7 mouse cellular contexts compared by ENCODE assay signal in genomic region chr11:99047120-99047519, GRCm38 (mm10). TPM values are rescaled to one million over a fixed set of nuclear protein-coding genes. Genes with fewer than 3 reads are reported as not detected.
A peak's percentile ranks its signal among the peaks of the same experiment; 100 is the strongest.
DNase-seq lines count a peak whose midpoint lies in the region; ATAC-seq lines count a peak whose summit lies in the region.

No protein-coding gene starts in this region.

- no peak overlapping the region; the same call in 1 of the 2 replicates for H3K9ac ChIP-seq in heart, embryonic 15.5 days
- H3K9ac ChIP-seq in neural tube, embryonic 15.5 days (replicated peaks), result 0 out of 2 replicates have a peak overlapping the region, but pooled peaks have one; percentile 17

- peaks cover 35% of the 10 kb centered on the region for H3K4me1 ChIP-seq in brown adipose tissue, adult 24 weeks (ENCODE audit: control insufficient read depth, insufficient read depth, insufficient read length, low read length)
- peaks cover 54% of the 10 kb centered on the region for H3K4me1 ChIP-seq in heart, embryonic 15.5 days (replicated peaks)
- H3K4me1 ChIP-seq in neural tube, embryonic 15.5 days, result peaks cover 16% of the 10 kb centered on the region

- peak overlapping the region; percentile 96 for H3K27ac ChIP-seq in brown adipose tissue, adult 24 weeks (replicated peaks; ENCODE audit: low read depth, low read length)
- peak overlapping the region; percentile 86 for H3K27ac ChIP-seq in heart, embryonic 15.5 days
- peak overlapping the region; percentile 56 for H3K27ac ChIP-seq in neural tube, embryonic 15.5 days (replicated peaks)

- peak overlapping the region; percentile 38 for H3K4me2 ChIP-seq in heart, embryonic 15.5 days
- no peak overlapping the region for H3K4me2 ChIP-seq in neural tube, embryonic 15.5 days

- peaks cover 35% of the 10 kb centered on the region for H3K36me3 ChIP-seq in heart, embryonic 15.5 days
- H3K36me3 ChIP-seq in neural tube, embryonic 15.5 days, result no peaks in the 10 kb centered on the region; the same call in none of the 2 replicates

- DNase-seq in adrenal gland, adult 8-10 months, result peak; percentile 67
- peak; percentile 72 for DNase-seq in kidney, postnatal 10 days
- DNase-seq in left cerebral cortex, adult 18-20 months (ENCODE audit: low spot score in 2 of 2), result no peak

- no peak overlapping the region for H3K4me3 ChIP-seq in brown adipose tissue, adult 24 weeks (ENCODE audit: insufficient read depth, low read depth, low read length)
- no peak overlapping the region for H3K4me3 ChIP-seq in heart, embryonic 15.5 days
- H3K4me3 ChIP-seq in neural tube, embryonic 15.5 days (replicated peaks), result no peak overlapping the region

- no peaks in the 10 kb centered on the region for H3K9me3 ChIP-seq in heart, embryonic 15.5 days (replicated peaks)
- no peaks in the 10 kb centered on the region for H3K9me3 ChIP-seq in neural tube, embryonic 15.5 days (replicated peaks)

- no peaks in the 10 kb centered on the region for H3K27me3 ChIP-seq in heart, embryonic 15.5 days
- H3K27me3 ChIP-seq in neural tube, embryonic 15.5 days (replicated peaks), result no peaks in the 10 kb centered on the region

- WGBS in heart, embryonic 15.5 days, result 11% methylated on average over 5 of the region's 5 CpGs
- WGBS in neural tube, embryonic 15.5 days, result 43% methylated on average over 5 of the region's 5 CpGs

- ATAC-seq in heart, embryonic 15.5 days (replicated peaks; ENCODE audit: insufficient number of reproducible peaks, insufficient read depth, low FRiP score, low read depth), result peak; percentile 69
- ATAC-seq in neural tube, embryonic 15.5 days (ENCODE audit: low FRiP score), result no peak
- no peak for ATAC-seq in megakaryocyte progenitor cell, adult 5-6 weeks (replicated peaks; ENCODE audit: poor library complexity)

RNA-seq across cellular contexts. Expression of gene Igfbp4, which starts 6.1 kb away (rescaled TPM):
- 100 to 1,000 TPM in 2 of 4 experiments, 10 to 100 TPM in 2; 84.1 to 133 (median 104) TPM for total RNA-seq in adrenal gland, adult 8-10 months (2022)
- 63.5 and 77.4 TPM in 2 replicates for polyA plus RNA-seq in brown adipose tissue, adult 24 weeks (2012; ENCODE audit: insufficient read depth, insufficient read length, missing spikeins)
- polyA plus RNA-seq in heart, embryonic 15.5 days (2015; fragmentation: Nextera tagmentation; extraction: Ambion mirVana), result 344 and 469 TPM in 2 replicates
- 151 and 215 TPM in 2 replicates for polyA plus RNA-seq in neural tube, embryonic 15.5 days (2015; fragmentation: Nextera tagmentation; extraction: Ambion mirVana)
- 188 and 211 TPM in 2 replicates for total RNA-seq in megakaryocyte progenitor cell, adult 5-6 weeks (2015)
- 327 and 329 TPM in 2 replicates for total RNA-seq in megakaryocyte progenitor cell, adult 5-6 weeks (2017)
- 10 to 100 TPM; 64.2 to 73.2 TPM for total RNA-seq in left cerebral cortex, adult 18-20 months (2021)

RNA-seq across cellular contexts. Expression of gene Top2a, which starts 23.1 kb away (rescaled TPM):
- total RNA-seq in adrenal gland, adult 8-10 months (2022), result 1 to 10 TPM; 3.1 to 8.3 (median 6.1) TPM
- polyA plus RNA-seq in brown adipose tissue, adult 24 weeks (2012; ENCODE audit: insufficient read depth, insufficient read length, missing spikeins), result 0.92 and 1.2 TPM in 2 replicates
- 149 and 159 TPM in 2 replicates for polyA plus RNA-seq in heart, embryonic 15.5 days (2015; fragmentation: Nextera tagmentation; extraction: Ambion mirVana)
- 25.8 and 71.2 TPM in 2 replicates for polyA plus RNA-seq in neural tube, embryonic 15.5 days (2015; fragmentation: Nextera tagmentation; extraction: Ambion mirVana)
- total RNA-seq in megakaryocyte progenitor cell, adult 5-6 weeks (2015), result 284 and 285 TPM in 2 replicates
- total RNA-seq in megakaryocyte progenitor cell, adult 5-6 weeks (2017), result 584 and 646 TPM in 2 replicates
- under 1 TPM; 0.40 to 0.67 TPM for total RNA-seq in left cerebral cortex, adult 18-20 months (2021)

RNA-seq across cellular contexts. Expression of gene Tns4, which starts 42.0 kb away (rescaled TPM):
- 1 to 10 TPM in 1 of 4 experiments, under 1 TPM in 3; 0.28 to 1.3 (median 0.31) TPM for total RNA-seq in adrenal gland, adult 8-10 months (2022)
- not detected in 2 replicates for polyA plus RNA-seq in brown adipose tissue, adult 24 weeks (2012; ENCODE audit: insufficient read depth, insufficient read length, missing spikeins)
- 0.08 and 0.27 TPM in 2 replicates for polyA plus RNA-seq in heart, embryonic 15.5 days (2015; fragmentation: Nextera tagmentation; extraction: Ambion mirVana)
- polyA plus RNA-seq in neural tube, embryonic 15.5 days (2015; fragmentation: Nextera tagmentation; extraction: Ambion mirVana), result 0.09 and 0.22 TPM in 2 replicates
- 2.1 and 2.4 TPM in 2 replicates for total RNA-seq in megakaryocyte progenitor cell, adult 5-6 weeks (2015)
- total RNA-seq in megakaryocyte progenitor cell, adult 5-6 weeks (2017), result 1.4 and 1.8 TPM in 2 replicates
- under 1 TPM; 0.14 to 0.16 TPM for total RNA-seq in left cerebral cortex, adult 18-20 months (2021)

Comparison
In these comparisons a context has a peak if more than half of its experiments do, and no peak if none do; other contexts are left out.
1. DNase-seq: peak in adrenal gland, adult 8-10 months (single experiment) and kidney, postnatal 10 days (single experiment); none in left cerebral cortex, adult 18-20 months (0 of 2).
2. RNA of gene Top2a, which starts 23.1 kb away (total RNA-seq): 284 to 646 TPM in megakaryocyte progenitor cell, adult 5-6 weeks; 3.1 to 8.3 TPM in adrenal gland, adult 8-10 months and 0.40 to 0.67 TPM in left cerebral cortex, adult 18-20 months; every median in the first group is over 10 times any median in the second.
3. Peak in every context shown above with its lines, with median percentiles within 50 percentile points of each other: H3K27ac ChIP-seq.